Mouse (Mus musculus): Measurements from ENCODE around the gene Sctr. TPM values are rescaled to one million over a fixed set of nuclear protein-coding genes. Genes with fewer than 3 reads are reported as not detected.
"Not testable (repeated sequence)": the region's sequence is repeated elsewhere in the genome, so short reads cannot be mapped to it uniquely, and the experiment has no call there.

The Sctr gene
- polyA plus RNA-seq, 1 experiment: not detected

DNA sequence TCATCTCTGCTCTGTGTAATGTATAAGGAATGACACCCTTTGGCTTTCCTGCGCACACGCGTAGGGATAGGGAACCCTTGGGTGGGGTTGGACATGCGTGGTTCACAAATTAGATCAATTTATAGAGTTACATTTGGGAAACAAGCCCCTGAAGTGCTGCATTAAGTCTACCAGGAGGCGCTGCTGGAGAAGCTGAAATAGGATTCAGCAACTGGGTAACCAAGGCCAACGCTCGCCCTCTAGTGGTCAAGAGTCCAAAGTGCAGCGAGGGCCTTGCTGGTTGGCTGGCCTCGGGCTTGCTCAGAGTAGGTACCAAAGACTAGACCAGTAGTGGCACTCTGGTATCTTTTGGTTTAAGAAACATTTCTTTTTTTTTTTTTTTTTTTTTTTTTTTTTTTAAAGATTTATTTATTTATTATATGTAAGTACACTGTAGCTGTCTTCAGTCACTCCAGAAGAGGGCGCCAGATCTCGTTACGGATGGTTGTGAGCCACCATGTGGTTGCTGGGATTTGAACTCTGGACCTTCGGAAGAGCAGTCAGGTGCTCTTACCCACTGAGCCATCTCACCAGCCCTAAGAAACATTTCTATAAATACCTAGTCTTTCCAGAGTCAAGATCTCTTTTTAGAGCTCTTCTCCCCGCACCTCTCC, 86.9 kb downstream of the Sctr start:
- H3K4me1 ChIP-seq (ENCODE audit: control insufficient read depth, insufficient read depth, low read length); H3K27ac ChIP-seq (ENCODE audit: insufficient read depth, low read length); H3K9ac ChIP-seq (ENCODE audit: low read depth, poor library complexity, severe bottlenecking); H3K36me3 ChIP-seq (ENCODE audit: control insufficient read depth, insufficient read depth, low read length, poor library complexity, severe bottlenecking); H3K27me3 ChIP-seq (ENCODE audit: control insufficient read depth, insufficient read depth, low read length, poor library complexity, severe bottlenecking); H3K4me3 ChIP-seq (ENCODE audit: low read depth, low read length): not testable (repeated sequence)
- TF ChIP-seq EP300 (IDR thresholded peaks at IDR 0.05; ENCODE audit: insufficient read depth, low read depth, low read length): 0 out of 2 replicates have a peak, but pooled peaks have one; percentile 28
- peak; percentile 85 for TF ChIP-seq CTCF (IDR thresholded peaks at IDR 0.05; ENCODE audit: low read depth, low read length)
- peaks cover 16% of the 10 kb centered on the region for H3K9me3 ChIP-seq (replicated peaks; ENCODE audit: control insufficient read depth, insufficient read depth, low read length, poor library complexity, severe bottlenecking)

DNA sequence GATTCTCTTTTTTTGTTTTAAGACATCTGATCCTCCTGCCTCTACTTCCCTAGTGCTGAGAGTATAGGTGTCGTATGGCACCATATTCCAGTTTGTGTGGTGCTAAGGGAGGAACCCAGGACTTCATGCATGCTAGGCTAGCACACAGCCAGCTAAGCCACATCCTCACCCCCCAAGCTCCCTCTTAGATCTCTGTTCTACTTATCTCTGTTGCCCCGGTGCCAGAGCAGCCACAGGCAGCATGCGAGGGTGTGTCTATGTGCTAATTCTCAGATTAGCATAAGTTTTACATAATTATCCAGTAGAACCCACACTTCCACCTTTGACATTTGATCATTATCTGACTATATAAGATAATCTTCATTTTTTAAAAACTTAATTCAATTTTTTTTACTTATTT, 88.2 kb downstream of the Sctr start:
- Histone ChIP-seq H3K4me1 (ENCODE audit: control insufficient read depth, insufficient read depth, low read length) (no peaks in the 10 kb centered on the region), H3K36me3 (ENCODE audit: control insufficient read depth, insufficient read depth, low read length, poor library complexity, severe bottlenecking) (no peaks in the 10 kb centered on the region), H3K4me3 (ENCODE audit: low read depth, low read length) (no peak overlapping the region), H3K9ac (ENCODE audit: low read depth, poor library complexity, severe bottlenecking) (no peak overlapping the region), H3K27ac (ENCODE audit: insufficient read depth, low read length) (no peak overlapping the region), H3K9me3 (replicated peaks; ENCODE audit: control insufficient read depth, insufficient read depth, low read length, poor library complexity, severe bottlenecking) (peaks cover 16% of the 10 kb centered on the region), H3K27me3 (ENCODE audit: control insufficient read depth, insufficient read depth, low read length, poor library complexity, severe bottlenecking) (no peaks in the 10 kb centered on the region)
- TF ChIP-seq POLR2A (IDR thresholded peaks at IDR 0.05; ENCODE audit: insufficient read depth, low read length): no peak
- no peak for TF ChIP-seq EP300 (IDR thresholded peaks at IDR 0.05; ENCODE audit: insufficient read depth, low read depth, low read length)
- TF ChIP-seq CTCF (IDR thresholded peaks at IDR 0.05; ENCODE audit: low read depth, low read length): no peak

DNA sequence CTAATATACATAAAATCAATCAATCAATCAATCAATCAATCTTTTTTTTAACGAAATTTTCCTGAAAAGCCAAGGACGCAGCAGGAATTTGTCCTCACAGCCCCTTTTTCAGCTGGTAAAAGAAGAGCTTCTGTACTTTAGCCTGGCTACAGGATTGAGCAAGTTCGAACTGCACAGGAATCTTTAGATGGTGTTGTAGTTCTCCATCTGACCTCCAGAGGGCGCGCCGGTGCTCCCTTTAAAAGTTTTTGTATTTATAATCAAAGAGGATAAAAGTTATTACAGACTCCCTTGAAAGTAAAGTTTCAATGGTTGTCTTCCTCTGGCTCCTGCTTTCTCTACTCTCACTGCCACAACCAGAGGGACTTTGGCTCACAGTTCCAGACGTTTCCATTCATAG, 91.6 kb downstream of the Sctr start:
- Histone ChIP-seq H3K27me3 (ENCODE audit: control insufficient read depth, insufficient read depth, low read length, poor library complexity, severe bottlenecking) (no peaks in the 10 kb centered on the region), H3K4me1 (ENCODE audit: control insufficient read depth, insufficient read depth, low read length) (no peaks in the 10 kb centered on the region), H3K4me3 (ENCODE audit: low read depth, low read length) (no peak overlapping the region), H3K36me3 (ENCODE audit: control insufficient read depth, insufficient read depth, low read length, poor library complexity, severe bottlenecking) (no peaks in the 10 kb centered on the region), H3K27ac (ENCODE audit: insufficient read depth, low read length) (no peak overlapping the region), H3K9ac (ENCODE audit: low read depth, poor library complexity, severe bottlenecking) (no peak overlapping the region), H3K9me3 (replicated peaks; ENCODE audit: control insufficient read depth, insufficient read depth, low read length, poor library complexity, severe bottlenecking) (peaks cover 4% of the 10 kb centered on the region)
- peak; percentile 45 for TF ChIP-seq CTCF (IDR thresholded peaks at IDR 0.05; ENCODE audit: low read depth, low read length)
- no peak for TF ChIP-seq POLR2A (IDR thresholded peaks at IDR 0.05; ENCODE audit: insufficient read depth, low read length)

GRCm38 (mm10) chr1:120099483-120099882, 92.8 kb downstream of the Sctr start:
- Histone ChIP-seq H3K9ac (ENCODE audit: low read depth, poor library complexity, severe bottlenecking) (no peak overlapping the region), H3K27ac (ENCODE audit: insufficient read depth, low read length) (no peak overlapping the region), H3K36me3 (ENCODE audit: control insufficient read depth, insufficient read depth, low read length, poor library complexity, severe bottlenecking) (no peaks in the 10 kb centered on the region), H3K4me3 (ENCODE audit: low read depth, low read length) (no peak overlapping the region), H3K27me3 (ENCODE audit: control insufficient read depth, insufficient read depth, low read length, poor library complexity, severe bottlenecking) (no peaks in the 10 kb centered on the region), H3K4me1 (ENCODE audit: control insufficient read depth, insufficient read depth, low read length) (no peaks in the 10 kb centered on the region), H3K9me3 (replicated peaks; ENCODE audit: control insufficient read depth, insufficient read depth, low read length, poor library complexity, severe bottlenecking) (peaks cover 3% of the 10 kb centered on the region)
- no peak for TF ChIP-seq CTCF (IDR thresholded peaks at IDR 0.05; ENCODE audit: low read depth, low read length)
- no peak for TF ChIP-seq POLR2A (IDR thresholded peaks at IDR 0.05; ENCODE audit: insufficient read depth, low read length)
- no peak for TF ChIP-seq EP300 (IDR thresholded peaks at IDR 0.05; ENCODE audit: insufficient read depth, low read depth, low read length)

DNA sequence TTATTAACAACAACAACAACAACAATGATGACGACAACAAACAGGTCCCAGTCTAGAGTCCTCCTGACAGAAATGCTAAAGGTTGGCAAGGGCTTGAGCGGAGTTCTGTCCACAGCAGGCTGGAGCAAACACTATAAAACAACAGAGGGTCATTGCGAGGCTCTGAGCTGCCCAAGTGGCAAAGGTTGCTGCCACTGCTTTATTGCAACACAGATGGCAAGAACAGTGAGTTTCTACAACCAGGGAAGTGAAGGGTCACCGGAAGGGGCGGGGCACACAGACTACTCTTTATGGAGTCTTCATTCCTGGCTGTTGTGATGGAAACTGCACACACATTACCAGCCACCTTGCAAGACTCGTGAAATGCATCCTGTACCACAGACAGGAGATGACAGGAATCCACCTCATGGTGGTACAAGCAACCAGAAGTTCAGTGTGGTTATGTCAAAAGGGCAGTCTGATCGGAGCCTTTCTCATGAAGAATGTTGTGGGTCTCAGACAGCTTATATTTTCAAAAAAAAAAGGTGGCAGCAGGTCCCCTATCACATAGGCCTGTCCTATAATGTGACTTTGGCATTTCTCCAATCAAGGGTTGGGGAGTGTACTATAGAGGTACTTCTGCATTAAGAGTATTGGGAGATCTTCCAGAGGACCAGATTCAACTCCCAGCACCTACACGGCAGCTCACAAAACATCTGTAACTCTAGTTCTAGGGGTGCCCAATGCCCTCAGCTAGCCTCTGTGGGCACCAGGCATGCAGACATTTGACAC, 93.9 kb downstream of the Sctr start:
- H3K27ac ChIP-seq (ENCODE audit: insufficient read depth, low read length): no peak overlapping the region
- H3K27me3 ChIP-seq (ENCODE audit: control insufficient read depth, insufficient read depth, low read length, poor library complexity, severe bottlenecking): no peaks in the 10 kb centered on the region
- H3K9ac ChIP-seq (ENCODE audit: low read depth, poor library complexity, severe bottlenecking): no peak overlapping the region
- H3K4me3 ChIP-seq (ENCODE audit: low read depth, low read length): no peak overlapping the region
- H3K9me3 ChIP-seq (replicated peaks; ENCODE audit: control insufficient read depth, insufficient read depth, low read length, poor library complexity, severe bottlenecking): peaks cover 3% of the 10 kb centered on the region
- no peaks in the 10 kb centered on the region for H3K4me1 ChIP-seq (ENCODE audit: control insufficient read depth, insufficient read depth, low read length)
- TF ChIP-seq POLR2A (IDR thresholded peaks at IDR 0.05; ENCODE audit: insufficient read depth, low read length): no peak
- TF ChIP-seq CTCF (IDR thresholded peaks at IDR 0.05; ENCODE audit: low read depth, low read length): no peak
- no peak for TF ChIP-seq EP300 (IDR thresholded peaks at IDR 0.05; ENCODE audit: insufficient read depth, low read depth, low read length)
- no peaks in the 10 kb centered on the region for H3K36me3 ChIP-seq (ENCODE audit: control insufficient read depth, insufficient read depth, low read length, poor library complexity, severe bottlenecking)

DNA sequence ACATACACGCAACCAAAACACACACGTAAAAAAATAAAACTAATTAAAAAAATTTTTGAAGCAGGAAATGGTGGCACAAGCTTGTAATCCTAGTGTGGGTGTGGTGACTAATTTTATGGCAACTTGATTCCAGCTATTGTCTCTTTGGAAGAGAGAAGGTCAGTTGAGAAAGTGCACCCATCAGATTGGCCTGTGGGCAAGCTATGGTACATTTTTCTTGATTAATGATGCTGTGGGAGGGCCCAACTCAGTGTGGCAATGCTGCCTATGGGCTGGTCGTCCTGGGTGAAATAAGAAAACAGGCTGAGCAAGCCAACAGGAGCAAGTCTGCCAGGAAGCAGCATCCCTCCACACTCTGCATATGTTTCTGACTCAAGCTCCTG, 94.5 kb downstream of the Sctr start:
- Histone ChIP-seq H3K27me3 (ENCODE audit: control insufficient read depth, insufficient read depth, low read length, poor library complexity, severe bottlenecking) (no peaks in the 10 kb centered on the region), H3K27ac (ENCODE audit: insufficient read depth, low read length) (no peak overlapping the region), H3K9me3 (replicated peaks; ENCODE audit: control insufficient read depth, insufficient read depth, low read length, poor library complexity, severe bottlenecking) (peaks cover under 1% of the 10 kb centered on the region; the same call in 1 of the 2 replicates), H3K4me3 (ENCODE audit: low read depth, low read length) (no peak overlapping the region), H3K9ac (ENCODE audit: low read depth, poor library complexity, severe bottlenecking) (no peak overlapping the region), H3K4me1 (ENCODE audit: control insufficient read depth, insufficient read depth, low read length) (no peaks in the 10 kb centered on the region), H3K36me3 (ENCODE audit: control insufficient read depth, insufficient read depth, low read length, poor library complexity, severe bottlenecking) (no peaks in the 10 kb centered on the region)
- TF ChIP-seq CTCF (IDR thresholded peaks at IDR 0.05; ENCODE audit: low read depth, low read length) (no peak), EP300 (IDR thresholded peaks at IDR 0.05; ENCODE audit: insufficient read depth, low read depth, low read length) (no peak), POLR2A (IDR thresholded peaks at IDR 0.05; ENCODE audit: insufficient read depth, low read length) (no peak)

All from ES-Bruce4 (cell line).